Mouse (Mus musculus) macrophage (primary cell): Measurements from ENCODE around the gene Extl1. TPM values are rescaled to one million over a fixed set of nuclear protein-coding genes. Genes with fewer than 3 reads are reported as not detected.
"Not testable (repeated sequence)": the region's sequence is repeated elsewhere in the genome, so short reads cannot be mapped to it uniquely, and the experiment has no call there.

ENCODE experiments used
- H3K27ac ChIP-seq: fragments of 350-480 bp; formaldehyde crosslinking; 2 replicates; pipeline ENCODE4 v1.9.0; 2021
- H3K36me3 ChIP-seq: fragments of 350-480 bp; formaldehyde crosslinking; 2 replicates; pipeline ENCODE4 v1.9.0; 2021; ENCODE audit errors: inconsistent target
- H3K4me3 ChIP-seq: fragments of 350-480 bp; formaldehyde crosslinking; 2 replicates; pipeline ENCODE4 v1.9.0; 2021; ENCODE audit errors: inconsistent target
- H3K79me2 ChIP-seq: fragments of 350-480 bp; formaldehyde crosslinking; 2 replicates; pipeline ENCODE4 v1.9.0; 2021; ENCODE audit errors: inconsistent target
- WGBS: methylation state at CpG from one replicate; pipeline ENCODE4 v1.1.7; 2026; ENCODE audit warnings: inconsistent platforms; ENCODE audit not compliant: missing documents; 5-methylcytosine and 5-hydroxymethylcytosine counted together
- polyA plus RNA-seq: library from polyadenylated mRNA; stranded (reverse); fragments of 250-400 nt; gene quantifications from 3 replicates; pipeline ENCODE4 v1.2.4, GENCODE M21; 2018; ENCODE audit warnings: inconsistent platforms
- total RNA-seq, 78 experiments: library from RNA; depleted of rRNA; stranded (reverse); fragments of 250-400 nt; gene quantifications; 1 replicate in 9 of 78; 2 replicates in 24 of 78; 3 replicates in 43 of 78; 4 replicates in 2 of 78; pipeline ENCODE4 v1.2.4; 2018; ENCODE audit warnings: inconsistent platforms in 56 of 78

Extl1 gene
- total RNA-seq (2018; cell fraction: chromatin; rRNA removed), result under 1 TPM in 2 of 26 experiments, not detected in 24; 0.16 TPM
- total RNA-seq (2018; cell fraction: cytosol; rRNA removed), result under 1 TPM in 11 of 26 experiments, not detected in 15; 0.03 to 0.14 (median 0.04) TPM
- under 1 TPM in 4 of 26 experiments, not detected in 22; 0.10 to 0.15 (median 0.11) TPM for total RNA-seq (2018; cell fraction: nucleus; rRNA removed)
- 0.03 TPM in 1 of 3 replicates, not detected in the others for polyA plus RNA-seq

- H3K36me3 ChIP-seq, H3K79me2 ChIP-seq, H3K4me3 ChIP-seq, H3K27ac ChIP-seq: not testable (repeated sequence)
- 90% methylated on average over 2 of the region's 6 CpGs for WGBS
Measured at GRCm38 (mm10) chr4:134383750-134384149, at the start of gene Extl1. Extl1 (minus strand) TSS chr4:134383850.

GRCm38 (mm10) chr4:134432686-134433360 is 49.2 kb upstream of the Extl1 start:
- Histone ChIP-seq H3K36me3 (no peaks in the 10 kb centered on the region), H3K4me3 (no peak overlapping the region), H3K79me2 (no peaks in the 10 kb centered on the region), H3K27ac (no peak overlapping the region)
- WGBS, result 95% methylated on average over 15 of the region's 15 CpGs

- no peak overlapping the region for H3K27ac ChIP-seq
- no peak overlapping the region for H3K4me3 ChIP-seq
- no peaks in the 10 kb centered on the region for H3K79me2 ChIP-seq
- 79% methylated on average over 23 of the region's 23 CpGs for WGBS
- peaks cover 10% of the 10 kb centered on the region; the same call in 1 of the 2 replicates for H3K36me3 ChIP-seq
Measured at GRCm38 (mm10) chr4:134430381-134431004, 46.8 kb upstream of the Extl1 start.

- Histone ChIP-seq H3K36me3 (peaks cover 15% of the 10 kb centered on the region; the same call in 1 of the 2 replicates), H3K27ac (no peak overlapping the region)
- WGBS, result 92% methylated on average over 7 of the region's 7 CpGs
Measured at GRCm38 (mm10) chr4:134425088-134425487, 41.4 kb upstream of the Extl1 start.

GRCm38 (mm10) chr4:134423949-134424348 is 40.3 kb upstream of the Extl1 start:
- H3K4me3 ChIP-seq, result no peak overlapping the region
- H3K27ac ChIP-seq, result no peak overlapping the region
- 96% methylated on average over 6 of the region's 7 CpGs for WGBS
- peaks cover 21% of the 10 kb centered on the region; the same call in 1 of the 2 replicates for H3K36me3 ChIP-seq
- H3K79me2 ChIP-seq, result no peaks in the 10 kb centered on the region

More at GRCm38 (mm10) chr4:134425088-134425487, 41.4 kb upstream of the Extl1 start:
- H3K79me2 ChIP-seq, result no peaks in the 10 kb centered on the region
- no peak overlapping the region for H3K4me3 ChIP-seq

GRCm38 (mm10) chr4:134421971-134422370 is 38.3 kb upstream of the Extl1 start:
- WGBS, result 96% methylated on average over 10 of the region's 11 CpGs

GRCm38 (mm10) chr4:134417111-134417510 is 33.5 kb upstream of the Extl1 start:
- H3K4me3 ChIP-seq, result no peak overlapping the region
- peaks cover 26% of the 10 kb centered on the region; the same call in 1 of the 2 replicates for H3K36me3 ChIP-seq
- no peak overlapping the region for H3K27ac ChIP-seq
- 97% methylated on average over 7 of the region's 7 CpGs for WGBS
- no peaks in the 10 kb centered on the region for H3K79me2 ChIP-seq

More at GRCm38 (mm10) chr4:134421971-134422370, 38.3 kb upstream of the Extl1 start:
- H3K27ac ChIP-seq, result no peak overlapping the region
- H3K4me3 ChIP-seq, result no peak overlapping the region
- peaks cover 26% of the 10 kb centered on the region; the same call in 1 of the 2 replicates for H3K36me3 ChIP-seq
- no peaks in the 10 kb centered on the region for H3K79me2 ChIP-seq

- Histone ChIP-seq H3K4me3 (no peak overlapping the region), H3K27ac (no peak overlapping the region), H3K79me2 (no peaks in the 10 kb centered on the region), H3K36me3 (peaks cover 26% of the 10 kb centered on the region; the same call in 1 of the 2 replicates)
- 93% methylated on average over 15 of the region's 15 CpGs for WGBS
Measured at GRCm38 (mm10) chr4:134416602-134417001, 33.0 kb upstream of the Extl1 start.

GRCm38 (mm10) chr4:134416177-134416576 is 32.5 kb upstream of the Extl1 start:
- 98% methylated on average over 17 of the region's 17 CpGs for WGBS
- Histone ChIP-seq H3K79me2 (no peaks in the 10 kb centered on the region), H3K36me3 (peaks cover 26% of the 10 kb centered on the region; the same call in 1 of the 2 replicates)

GRCm38 (mm10) chr4:134409286-134409685 is 25.6 kb upstream of the Extl1 start:
- Histone ChIP-seq H3K27ac (no peak overlapping the region), H3K36me3 (peaks cover 8% of the 10 kb centered on the region; the same call in 1 of the 2 replicates)
- WGBS, result 74% methylated on average over 3 of the region's 5 CpGs

More at GRCm38 (mm10) chr4:134416177-134416576, 32.5 kb upstream of the Extl1 start:
- H3K4me3 ChIP-seq, result no peak overlapping the region
- H3K27ac ChIP-seq, result no peak overlapping the region

GRCm38 (mm10) chr4:134403721-134404120 is 20.1 kb upstream of the Extl1 start:
- H3K4me3 ChIP-seq, result no peak overlapping the region
- 28% methylated on average over 7 of the region's 7 CpGs for WGBS
- H3K36me3 ChIP-seq, result no peaks in the 10 kb centered on the region
- H3K79me2 ChIP-seq, result no peaks in the 10 kb centered on the region
- 0 out of 2 replicates have a peak overlapping the region, but pooled peaks have one; percentile 51 for H3K27ac ChIP-seq

More at GRCm38 (mm10) chr4:134409286-134409685, 25.6 kb upstream of the Extl1 start:
- Histone ChIP-seq H3K4me3 (no peak overlapping the region), H3K79me2 (no peaks in the 10 kb centered on the region)

- no peak overlapping the region; the same call in 1 of the 2 replicates for H3K4me3 ChIP-seq
- no peaks in the 10 kb centered on the region for H3K36me3 ChIP-seq
- 14% methylated on average over 16 of the region's 16 CpGs for WGBS
- H3K79me2 ChIP-seq, result no peaks in the 10 kb centered on the region
- H3K27ac ChIP-seq, result peak overlapping the region; percentile 51
Measured at GRCm38 (mm10) chr4:134402571-134403262, 19.1 kb upstream of the Extl1 start.

GRCm38 (mm10) chr4:134401856-134402570 is 18.4 kb upstream of the Extl1 start:
- peak overlapping the region; percentile 51 for H3K27ac ChIP-seq
- no peaks in the 10 kb centered on the region for H3K79me2 ChIP-seq
- 0 out of 2 replicates have a peak overlapping the region, but pooled peaks have one; percentile 31 for H3K4me3 ChIP-seq
- 13% methylated on average over 16 of the region's 16 CpGs for WGBS
- H3K36me3 ChIP-seq, result no peaks in the 10 kb centered on the region
